Mouse (Mus musculus) small intestine, adult 2 months (tissue): ENCODE data around the gene Adamts6.

ENCODE experiments used
- CTCF ChIP-seq: fragments of 200-500 bp; IDR thresholded peaks from 2 replicates; pipeline ENCODE4 v1.5.1; 2012; ENCODE audit warnings: low read depth, mild to moderate bottlenecking, control low read depth, inconsistent platforms, low read length, moderate library complexity, mixed read lengths; ENCODE audit not compliant: insufficient replicate concordance, insufficient read length; ENCODE audit errors: extremely low read depth
- POLR2A ChIP-seq: fragments of 200-500 bp; IDR thresholded peaks from 2 replicates; pipeline ENCODE4 v1.6.1; 2012; ENCODE audit warnings: low read depth, mild to moderate bottlenecking, control low read depth, inconsistent platforms, low read length, moderate library complexity

DNA sequence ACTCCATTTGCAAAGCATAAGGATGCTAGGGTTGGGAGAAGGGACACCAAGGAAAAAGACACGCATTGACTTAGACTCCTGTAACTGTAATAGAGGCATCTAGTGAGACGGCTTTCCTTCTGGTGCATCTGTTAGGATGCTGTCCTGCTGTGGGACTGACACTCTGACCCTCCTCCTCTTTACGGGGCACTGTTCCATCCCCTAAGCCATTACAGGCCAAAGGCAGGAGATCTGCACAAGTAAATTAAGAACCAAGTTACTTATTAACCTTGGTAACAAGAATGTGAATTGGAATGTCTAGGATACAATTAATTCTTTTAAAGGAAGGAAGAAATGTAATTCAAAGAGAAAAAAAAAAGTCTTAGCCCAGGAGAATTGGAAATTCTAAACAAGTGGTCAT, 210.0 kb downstream of the Adamts6 start:
- TF ChIP-seq POLR2A, result no peak
- no peak for TF ChIP-seq CTCF
